Mouse (Mus musculus) thymus, postnatal 25 days (tissue): ENCODE results near the gene Cmss1.

ENCODE experiments used
- DNase-seq: peaks from one replicate; pipeline ENCODE4 v3.0.0; 2022

Cmss1 gene

GRCm38 (mm10) chr16:57278976-57279626 lies 327.6 kb downstream of the Cmss1 start:
- no peak for DNase-seq

DNA sequence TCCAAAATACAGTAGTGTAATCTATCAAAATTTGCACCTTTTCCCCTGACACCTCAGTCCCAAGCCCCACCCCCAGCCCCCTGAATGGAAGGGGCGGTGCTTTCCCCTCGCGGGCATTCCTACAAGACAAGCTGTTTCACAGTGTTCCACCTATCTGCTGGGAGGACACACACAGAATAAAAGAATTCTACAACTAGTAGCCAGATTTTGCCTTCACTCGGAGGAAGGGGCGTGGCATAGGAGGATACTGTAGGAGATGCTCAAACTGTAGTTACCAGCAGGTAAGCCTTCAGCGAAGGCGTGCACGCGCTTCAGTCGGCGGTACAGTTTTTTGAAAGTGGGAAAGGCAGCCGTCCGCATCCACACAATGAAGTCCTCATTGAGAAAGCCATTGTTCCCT lies 336.9 kb downstream of the Cmss1 start:
- DNase-seq, result no peak

- DNase-seq, result no peak
Observed at GRCm38 (mm10) chr16:57268058-57268841, 338.4 kb downstream of the Cmss1 start.

DNA sequence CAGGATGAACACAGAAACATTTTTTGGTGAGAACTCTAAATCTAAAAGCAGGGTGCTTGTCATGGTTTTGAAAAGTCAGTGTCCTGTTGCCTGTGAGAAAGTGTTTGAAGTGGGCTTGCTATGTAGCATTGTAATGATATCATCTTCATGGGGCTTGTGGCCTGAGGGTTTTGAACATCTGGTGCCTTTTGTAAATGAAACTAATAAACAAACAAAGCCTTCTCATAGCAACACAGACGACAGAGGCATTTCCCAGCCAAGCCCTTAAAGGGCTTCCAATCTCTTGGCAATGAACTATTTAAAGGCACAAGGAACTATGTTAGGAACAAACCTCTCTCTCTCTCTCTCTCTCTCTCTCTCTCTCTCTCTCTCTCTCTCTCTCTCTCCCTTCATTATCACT lies 339.6 kb downstream of the Cmss1 start:
- DNase-seq, result no peak

DNA sequence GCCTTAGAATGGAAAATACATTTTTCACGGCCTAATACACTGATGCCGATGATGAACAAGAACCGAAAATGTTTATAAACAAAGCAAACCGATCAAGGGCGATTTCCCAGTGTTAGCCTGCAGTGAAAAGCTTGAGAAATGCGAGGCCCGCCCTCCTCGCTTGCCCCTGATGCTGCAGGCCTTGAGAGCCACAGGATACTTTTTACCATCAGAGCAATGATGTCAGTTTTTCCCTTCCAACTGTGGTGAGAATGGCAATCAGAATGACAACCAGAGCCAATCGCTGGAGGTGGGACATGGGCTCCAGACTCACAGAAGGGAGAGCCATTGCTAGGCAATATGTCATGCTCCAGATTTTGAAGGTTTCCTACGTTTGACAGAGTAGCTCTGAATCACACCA lies 346.5 kb downstream of the Cmss1 start:
- DNase-seq, result no peak

GRCm38 (mm10) chr16:57259356-57260083 lies 347.1 kb downstream of the Cmss1 start:
- no peak for DNase-seq
